Mouse (Mus musculus): ENCODE results near the gene Gpd2. TPM values are rescaled to one million over a fixed set of nuclear protein-coding genes. Genes with fewer than 3 reads are reported as not detected.

Gene Gpd2
- total RNA-seq, 1 experiment from 2014 or later: 38.4 TPM

DNA sequence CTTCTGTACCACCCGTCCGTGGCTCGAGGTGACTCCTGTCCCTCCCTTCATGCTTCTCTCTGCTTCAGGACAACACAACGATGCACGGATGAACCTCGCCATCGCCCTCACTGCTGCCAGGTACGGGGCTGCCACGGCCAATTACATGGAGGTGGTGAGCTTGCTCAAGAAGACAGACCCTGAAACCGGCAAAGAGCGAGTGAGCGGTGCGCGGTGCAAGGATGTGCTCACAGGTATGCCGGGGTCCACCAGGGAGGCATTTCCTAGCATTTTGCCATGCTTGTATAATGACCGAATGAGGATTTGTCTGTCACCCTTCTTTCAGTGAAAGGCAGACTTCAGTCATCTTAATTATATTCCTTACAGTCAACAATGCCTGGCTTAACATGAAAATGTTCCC is 101.3 kb downstream of the Gpd2 start:
- no peak for ATAC-seq (replicated peaks in 1 of 2; ENCODE audit: insufficient read depth in 1 of 2, low FRiP score in 2 of 2, low TSS enrichment in 1 of 2, low read depth in 1 of 2, poor library complexity in 2 of 2, severe bottlenecking in 2 of 2)

DNA sequence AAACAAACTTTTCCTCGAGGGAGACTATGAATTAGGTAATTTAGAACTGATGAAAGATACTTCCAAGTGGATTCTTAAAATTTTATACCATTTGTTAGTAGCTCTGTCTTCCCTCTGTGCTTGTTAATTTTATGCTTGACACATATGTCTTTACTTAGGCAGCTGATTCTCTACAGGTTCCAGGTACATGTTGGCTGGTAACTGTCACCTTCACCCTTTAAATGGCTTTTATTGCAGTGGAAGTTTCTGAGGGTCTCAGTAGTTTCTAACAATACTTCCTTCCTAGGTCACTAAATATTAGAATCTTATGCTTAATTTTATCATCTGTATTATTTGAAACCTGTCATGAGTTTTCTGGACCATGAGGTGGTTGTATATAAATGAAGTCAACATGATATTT is 105.5 kb downstream of the Gpd2 start:
- ATAC-seq (replicated peaks in 1 of 2; ENCODE audit: insufficient read depth in 1 of 2, low FRiP score in 2 of 2, low TSS enrichment in 1 of 2, low read depth in 1 of 2, poor library complexity in 2 of 2, severe bottlenecking in 2 of 2): no peak

DNA sequence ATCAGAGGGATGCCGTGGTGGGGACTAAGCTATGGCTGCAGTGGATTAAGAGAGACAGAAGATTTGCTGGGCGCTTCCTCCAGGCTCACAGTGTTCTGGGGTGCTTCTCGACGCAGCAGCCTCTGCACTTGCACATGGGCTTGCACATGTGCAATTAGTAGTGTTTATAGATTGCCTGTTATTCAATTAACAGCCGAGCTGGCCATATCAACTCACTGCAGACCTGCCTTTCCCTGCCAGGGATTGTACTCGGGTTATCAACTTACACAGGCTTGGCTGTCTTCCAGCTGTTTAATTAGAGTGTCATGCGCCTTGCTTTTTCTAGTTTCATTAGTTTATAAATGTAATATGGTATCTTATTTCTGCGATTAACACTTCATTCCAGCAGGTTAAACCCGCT is 113.2 kb downstream of the Gpd2 start:
- peak; percentile 42 to 59; a peak in 3 of 4 replicates for ATAC-seq (replicated peaks in 1 of 2; ENCODE audit: insufficient read depth in 1 of 2, low FRiP score in 2 of 2, low TSS enrichment in 1 of 2, low read depth in 1 of 2, poor library complexity in 2 of 2, severe bottlenecking in 2 of 2)

DNA sequence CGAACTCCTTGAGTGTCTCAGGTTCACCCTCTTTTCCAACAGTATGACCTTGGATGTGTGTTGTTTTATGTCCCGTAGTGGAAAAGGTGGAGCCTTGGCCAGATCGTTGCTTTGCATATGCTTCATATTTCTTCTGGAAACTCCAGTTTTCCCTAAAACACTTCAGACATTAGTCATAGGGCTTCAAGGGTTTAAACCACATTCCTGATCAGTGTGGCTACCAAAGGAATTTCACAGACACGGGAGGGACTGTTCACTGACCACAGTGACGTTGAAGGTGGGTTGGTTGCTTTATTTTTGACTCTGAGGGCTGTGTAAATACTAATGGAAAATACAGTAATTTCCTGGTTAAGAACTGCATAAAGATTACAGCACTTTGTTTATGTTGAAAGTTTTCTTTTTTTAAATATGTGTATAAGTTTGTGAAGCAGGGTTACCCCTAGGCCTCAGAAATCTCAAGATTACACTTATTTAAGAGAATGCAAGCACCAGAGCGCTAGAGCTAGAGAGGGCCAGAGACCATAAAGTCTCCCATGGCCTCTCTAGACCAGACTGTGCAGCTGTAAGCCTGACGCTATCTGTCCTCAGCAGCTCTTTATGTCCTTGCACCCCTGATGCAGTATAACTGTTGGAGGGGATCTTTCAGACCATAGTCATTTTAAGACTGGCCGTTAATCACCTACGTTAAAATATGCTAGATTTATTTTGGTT is 116.4 kb downstream of the Gpd2 start:
- no peak for ATAC-seq (replicated peaks in 1 of 2; ENCODE audit: insufficient read depth in 1 of 2, low FRiP score in 2 of 2, low TSS enrichment in 1 of 2, low read depth in 1 of 2, poor library complexity in 2 of 2, severe bottlenecking in 2 of 2)

DNA sequence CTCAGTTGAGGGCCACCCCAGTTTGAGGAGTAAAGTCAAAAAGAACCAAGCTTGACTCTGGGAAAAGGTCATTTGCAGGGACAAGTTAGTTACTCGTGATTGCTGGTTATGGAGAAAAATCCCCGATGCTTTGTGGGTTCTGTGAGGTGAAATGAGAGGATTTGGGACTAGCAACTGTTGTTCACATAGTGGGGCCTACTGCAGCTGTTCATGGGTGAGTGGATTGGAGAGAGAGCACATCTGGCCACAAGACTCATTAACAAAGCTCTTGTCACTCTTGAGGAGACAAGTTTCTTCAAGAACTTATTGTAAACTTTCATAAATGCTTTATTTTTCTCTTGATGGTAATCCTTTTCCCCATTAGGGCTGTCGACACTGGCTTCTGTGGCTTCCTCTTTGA is 117.4 kb downstream of the Gpd2 start:
- ATAC-seq (replicated peaks in 1 of 2; ENCODE audit: insufficient read depth in 1 of 2, low FRiP score in 2 of 2, low TSS enrichment in 1 of 2, low read depth in 1 of 2, poor library complexity in 2 of 2, severe bottlenecking in 2 of 2): no peak

DNA sequence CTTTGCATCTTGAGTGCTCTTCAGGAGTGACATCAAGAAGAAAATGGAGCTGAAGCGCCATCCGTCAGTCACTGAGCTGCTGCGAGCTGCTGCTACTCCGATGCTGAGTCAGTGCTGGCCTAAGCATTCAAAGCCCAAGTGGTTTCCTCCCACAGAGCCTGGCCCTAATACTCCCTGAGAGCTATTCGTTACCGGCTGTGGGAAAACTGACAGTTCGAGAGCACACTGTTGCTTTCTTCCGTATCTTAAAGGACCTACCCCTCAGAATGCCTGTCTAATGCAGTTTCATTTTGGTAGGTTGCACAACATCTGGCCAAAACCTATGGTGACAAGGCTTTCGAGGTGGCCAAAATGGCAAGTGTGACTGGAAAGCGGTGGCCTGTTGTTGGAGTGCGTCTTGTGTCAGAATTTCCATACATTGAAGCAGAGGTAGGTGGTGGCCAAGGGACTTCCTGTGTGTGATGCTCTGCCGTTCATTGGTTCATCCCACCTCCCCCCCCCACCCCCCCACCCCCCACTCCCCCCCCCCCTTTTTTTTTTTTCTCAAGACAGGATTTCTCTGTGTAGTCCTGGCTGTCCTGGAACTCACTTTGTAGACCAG is 118.9 kb downstream of the Gpd2 start:
- peak; percentile 90 to 98 for ATAC-seq (replicated peaks in 1 of 2; ENCODE audit: insufficient read depth in 1 of 2, low FRiP score in 2 of 2, low TSS enrichment in 1 of 2, low read depth in 1 of 2, poor library complexity in 2 of 2, severe bottlenecking in 2 of 2)

DNA sequence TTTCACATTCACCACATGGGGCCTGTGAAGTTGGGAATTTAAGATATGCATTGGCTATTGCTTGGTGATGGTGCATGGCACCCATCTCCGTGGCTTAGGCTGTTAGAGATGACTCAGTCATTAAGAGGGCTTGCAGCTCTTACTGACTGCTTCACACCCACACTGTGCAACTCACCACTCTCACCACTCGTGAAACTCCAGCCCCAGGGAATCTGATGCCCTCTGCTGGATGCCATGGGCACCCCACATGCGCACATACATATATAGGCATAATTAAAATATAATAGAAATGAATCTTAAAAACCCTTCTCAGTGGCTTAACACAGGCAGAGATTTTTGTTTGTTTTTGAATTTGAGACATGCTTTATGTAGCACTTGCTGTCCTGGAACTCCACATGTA is 125.1 kb downstream of the Gpd2 start:
- ATAC-seq (replicated peaks in 1 of 2; ENCODE audit: insufficient read depth in 1 of 2, low FRiP score in 2 of 2, low TSS enrichment in 1 of 2, low read depth in 1 of 2, poor library complexity in 2 of 2, severe bottlenecking in 2 of 2): peak; percentile 4 to 51; a peak in 2 of 4 replicates

DNA sequence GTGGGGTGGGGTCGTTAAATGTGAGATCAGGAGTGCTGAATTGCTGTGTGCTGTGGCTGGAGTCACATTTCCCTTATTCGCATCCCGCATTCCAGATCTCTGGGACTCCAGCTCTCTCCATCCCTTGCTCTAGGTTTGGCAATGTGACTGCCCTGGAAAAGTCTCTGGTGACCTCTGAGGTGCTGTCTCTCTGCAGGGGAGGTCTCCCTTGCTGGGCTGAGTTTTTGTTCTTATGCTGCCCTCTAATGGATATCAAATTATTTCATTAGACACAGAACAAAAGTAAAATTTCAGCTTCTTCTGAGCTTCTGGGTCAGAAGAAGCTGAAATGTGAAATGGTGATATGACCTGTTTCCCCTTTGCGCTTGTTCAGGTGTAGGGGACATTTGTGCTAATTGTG is 137.2 kb downstream of the Gpd2 start:
- ATAC-seq (replicated peaks in 1 of 2; ENCODE audit: insufficient read depth in 1 of 2, low FRiP score in 2 of 2, low TSS enrichment in 1 of 2, low read depth in 1 of 2, poor library complexity in 2 of 2, severe bottlenecking in 2 of 2): peak; percentile 21 to 46; a peak in 2 of 4 replicates

DNA sequence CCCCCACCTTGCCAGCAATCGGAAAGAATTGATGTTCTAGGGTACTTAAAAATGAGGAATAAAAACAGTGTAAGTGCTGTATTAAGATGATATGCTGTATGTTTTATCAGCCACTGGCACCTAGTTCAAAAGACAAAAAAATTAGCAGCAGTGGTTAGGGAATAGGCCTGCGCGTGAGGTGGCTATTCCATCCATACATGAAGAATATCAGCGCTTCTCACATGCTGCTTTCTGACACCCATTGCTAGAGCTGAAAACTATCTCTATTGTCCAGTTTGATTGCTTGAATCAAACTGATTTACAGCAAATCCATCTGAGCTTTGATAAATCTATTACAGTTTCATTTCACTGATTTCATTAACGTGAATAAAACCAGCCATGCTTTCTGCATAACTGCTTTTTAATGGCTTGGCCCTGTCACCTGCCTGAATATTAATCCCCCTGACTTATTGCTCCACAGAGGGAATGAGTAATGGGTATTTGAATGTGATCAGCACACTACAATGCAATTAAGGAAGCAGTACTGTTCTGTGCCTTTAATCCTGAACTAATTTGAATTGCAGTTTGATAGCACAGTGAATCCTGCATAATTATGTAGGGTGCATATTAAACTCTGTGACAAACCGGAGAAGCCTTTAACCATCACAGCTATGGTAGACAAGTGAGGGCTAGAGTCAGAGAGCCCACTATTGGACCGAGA is 137.9 kb downstream of the Gpd2 start:
- ATAC-seq (replicated peaks in 1 of 2; ENCODE audit: insufficient read depth in 1 of 2, low FRiP score in 2 of 2, low TSS enrichment in 1 of 2, low read depth in 1 of 2, poor library complexity in 2 of 2, severe bottlenecking in 2 of 2): no peak

DNA sequence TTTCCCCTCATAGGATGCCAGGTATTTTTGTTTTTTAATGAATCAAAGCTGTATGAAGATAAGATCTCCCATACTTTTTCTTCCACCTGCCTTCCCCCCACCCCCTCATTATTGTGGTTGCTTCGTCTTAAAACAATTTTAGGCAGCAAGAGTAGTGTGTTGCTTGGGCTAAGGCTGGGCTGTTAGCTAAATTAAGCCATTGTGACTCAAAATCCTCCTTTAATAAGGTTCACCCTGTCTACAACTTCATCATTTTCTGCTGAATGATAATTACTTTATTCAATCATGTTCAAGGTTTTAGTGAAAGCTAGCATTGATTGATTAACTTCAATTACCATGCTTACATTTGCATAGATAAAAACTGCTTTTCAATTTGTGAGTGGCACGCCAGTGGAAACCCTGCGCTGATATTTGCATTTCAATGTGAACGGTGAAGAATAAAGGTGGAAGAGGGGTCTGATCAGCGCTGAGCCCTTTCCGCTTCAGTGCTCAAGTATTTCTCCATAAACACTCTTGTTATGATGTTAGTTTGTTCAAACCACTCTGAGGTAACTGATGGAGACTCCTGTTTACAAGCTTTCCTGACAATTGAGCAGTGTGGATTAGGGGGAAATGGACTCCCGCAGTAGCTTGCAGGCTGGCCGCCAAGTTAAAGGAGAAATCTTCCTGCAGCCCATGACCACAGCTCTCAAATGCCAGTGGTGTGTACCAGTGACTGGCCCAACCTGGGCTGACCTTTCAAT is 140.9 kb downstream of the Gpd2 start:
- ATAC-seq (replicated peaks in 1 of 2; ENCODE audit: insufficient read depth in 1 of 2, low FRiP score in 2 of 2, low TSS enrichment in 1 of 2, low read depth in 1 of 2, poor library complexity in 2 of 2, severe bottlenecking in 2 of 2): no peak

DNA sequence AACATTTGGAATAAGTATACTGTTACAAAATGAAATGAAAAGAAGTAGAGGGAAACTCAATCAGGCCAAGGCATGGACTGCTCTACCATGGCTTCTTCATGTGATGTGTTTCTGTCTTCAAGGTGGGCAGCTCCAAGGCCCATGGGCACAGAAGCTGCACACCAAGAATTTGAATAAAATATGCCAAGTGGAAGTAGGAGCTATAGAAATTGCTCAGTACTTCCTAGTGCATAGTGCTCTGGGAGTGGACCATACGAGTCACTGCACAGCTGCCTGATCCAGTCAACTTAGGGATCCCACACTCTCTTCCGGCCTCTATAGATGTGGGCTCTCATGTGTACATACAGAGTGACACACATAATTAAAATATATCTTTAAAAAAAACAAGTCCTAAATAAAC is 147.2 kb downstream of the Gpd2 start:
- ATAC-seq (replicated peaks in 1 of 2; ENCODE audit: insufficient read depth in 1 of 2, low FRiP score in 2 of 2, low TSS enrichment in 1 of 2, low read depth in 1 of 2, poor library complexity in 2 of 2, severe bottlenecking in 2 of 2): no peak

DNA sequence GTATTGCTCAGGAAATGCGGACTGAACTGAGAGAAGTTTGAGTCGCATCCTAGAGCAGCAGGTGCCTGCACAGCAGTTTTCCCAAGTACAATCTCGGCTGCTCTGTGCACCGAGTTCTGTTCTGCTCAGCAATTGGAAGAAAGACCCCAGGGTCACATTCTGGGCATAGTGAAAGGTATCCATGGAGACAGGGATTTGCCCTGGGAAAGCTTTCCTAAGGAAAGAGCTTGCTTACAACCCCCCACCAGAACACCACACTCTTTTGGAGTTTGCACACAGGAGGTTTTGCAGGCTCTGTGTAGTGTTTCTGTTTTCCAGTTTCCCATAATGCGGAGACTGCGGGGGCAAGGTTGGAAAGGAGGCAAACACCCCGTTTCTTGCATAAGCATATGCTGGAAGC is 150.4 kb downstream of the Gpd2 start:
- ATAC-seq (replicated peaks in 1 of 2; ENCODE audit: insufficient read depth in 1 of 2, low FRiP score in 2 of 2, low TSS enrichment in 1 of 2, low read depth in 1 of 2, poor library complexity in 2 of 2, severe bottlenecking in 2 of 2): no peak

DNA sequence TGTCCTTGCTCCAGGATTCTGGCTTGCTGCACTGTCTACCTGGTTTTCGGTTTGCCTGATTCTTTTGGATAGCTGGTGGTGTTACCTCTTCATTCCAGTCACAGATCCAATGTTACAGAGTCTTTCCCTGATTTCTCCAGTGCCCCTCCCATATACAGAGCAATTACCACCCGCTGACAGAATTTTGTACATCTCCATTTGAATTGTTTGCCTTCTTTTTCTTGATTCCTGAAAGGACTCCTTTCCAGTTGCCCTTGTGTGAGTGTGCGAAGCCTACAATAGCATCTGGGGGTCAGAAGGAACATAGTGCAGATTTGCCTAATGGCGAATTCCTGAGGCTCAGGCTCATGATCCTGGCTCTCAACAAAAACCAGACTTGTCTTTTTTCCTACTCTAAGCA is 157.6 kb downstream of the Gpd2 start:
- no peak for ATAC-seq (replicated peaks in 1 of 2; ENCODE audit: insufficient read depth in 1 of 2, low FRiP score in 2 of 2, low TSS enrichment in 1 of 2, low read depth in 1 of 2, poor library complexity in 2 of 2, severe bottlenecking in 2 of 2)

DNA sequence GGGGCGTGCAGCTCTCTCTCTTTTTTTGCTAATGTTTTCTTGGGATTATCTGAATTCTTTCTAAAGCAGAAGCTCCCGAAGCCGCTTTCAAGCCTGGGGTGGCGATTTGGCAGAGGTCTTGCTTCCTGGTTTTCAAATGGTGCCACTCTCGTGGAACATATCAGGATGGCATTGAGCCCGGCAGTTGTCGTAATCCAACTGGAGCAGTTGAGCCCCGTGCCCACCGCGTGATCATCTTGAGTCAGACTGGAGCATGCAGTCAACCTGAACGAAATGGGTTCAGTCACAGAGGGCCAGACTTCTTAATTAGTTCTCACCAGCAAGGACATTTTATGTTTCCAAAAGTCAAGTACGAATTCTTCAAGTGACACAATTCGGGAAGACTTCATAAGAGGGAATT is 158.6 kb downstream of the Gpd2 start:
- no peak for ATAC-seq (replicated peaks in 1 of 2; ENCODE audit: insufficient read depth in 1 of 2, low FRiP score in 2 of 2, low TSS enrichment in 1 of 2, low read depth in 1 of 2, poor library complexity in 2 of 2, severe bottlenecking in 2 of 2)

DNA sequence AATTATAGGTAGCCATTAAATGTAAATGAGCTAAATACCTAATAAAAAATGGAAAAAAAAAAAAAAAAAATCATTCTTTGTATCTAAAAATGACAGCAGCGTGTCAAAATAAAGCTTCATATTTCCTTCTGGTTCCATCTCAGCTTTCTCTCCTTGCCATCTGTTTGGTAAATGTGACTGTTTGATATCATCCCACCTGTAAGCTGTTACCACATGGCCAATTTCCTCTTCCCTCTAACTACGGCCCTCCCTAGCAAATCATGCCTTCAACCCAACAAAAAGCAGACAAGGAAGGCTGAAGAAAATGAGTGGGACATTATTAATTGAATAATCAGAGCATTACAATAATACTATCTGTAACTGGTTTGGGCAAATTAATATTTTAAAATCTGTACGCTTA is 160.3 kb downstream of the Gpd2 start:
- ATAC-seq (replicated peaks in 1 of 2; ENCODE audit: insufficient read depth in 1 of 2, low FRiP score in 2 of 2, low TSS enrichment in 1 of 2, low read depth in 1 of 2, poor library complexity in 2 of 2, severe bottlenecking in 2 of 2): no peak

DNA sequence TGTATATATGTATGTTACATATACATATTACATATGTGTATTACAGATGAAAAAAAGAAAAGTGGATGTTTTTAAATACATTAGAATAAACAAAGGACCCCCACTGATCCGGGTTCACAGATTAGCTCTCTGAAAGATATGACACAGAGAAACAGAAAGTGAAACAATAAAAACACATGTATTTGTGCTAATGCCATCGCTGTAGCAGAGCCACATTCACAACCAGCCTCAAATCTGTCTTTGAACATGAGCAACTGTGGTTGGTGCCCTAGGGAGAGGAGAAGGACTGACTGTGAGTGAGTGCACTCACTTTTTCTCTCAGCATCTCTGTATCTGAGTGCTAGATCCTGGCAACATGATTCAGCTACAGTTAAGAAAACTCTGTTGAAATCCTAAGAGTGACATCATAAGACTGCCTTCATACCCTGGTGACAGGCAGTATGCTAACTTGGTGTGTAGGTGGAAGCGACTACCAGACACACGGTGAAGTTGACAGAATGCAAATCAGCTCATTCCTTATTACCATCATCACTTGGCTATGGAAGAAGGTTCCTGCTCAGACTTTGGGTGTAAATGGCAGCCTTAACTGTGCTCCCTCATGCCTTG is 170.1 kb downstream of the Gpd2 start:
- ATAC-seq (replicated peaks in 1 of 2; ENCODE audit: insufficient read depth in 1 of 2, low FRiP score in 2 of 2, low TSS enrichment in 1 of 2, low read depth in 1 of 2, poor library complexity in 2 of 2, severe bottlenecking in 2 of 2): peak; percentile 62 to 67

DNA sequence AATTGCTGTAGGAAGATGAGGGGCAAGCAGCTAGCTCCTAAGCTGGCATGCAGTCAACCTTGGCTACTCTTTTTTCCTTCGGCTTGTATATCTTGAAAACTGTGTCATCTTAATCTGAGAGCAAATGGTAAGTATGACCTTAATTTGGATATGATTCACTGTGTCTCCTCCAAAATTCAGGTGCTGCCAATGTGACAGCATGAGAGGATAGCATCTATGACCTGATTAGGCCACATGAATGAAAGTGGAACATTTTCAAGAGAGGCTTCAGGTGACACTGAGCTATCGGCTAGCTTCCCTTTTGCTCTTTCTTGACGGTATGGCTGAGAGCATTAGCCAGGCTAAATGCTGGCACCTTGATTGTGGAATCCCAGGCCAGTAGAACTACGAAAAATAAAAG is 171.0 kb downstream of the Gpd2 start:
- ATAC-seq (replicated peaks in 1 of 2; ENCODE audit: insufficient read depth in 1 of 2, low FRiP score in 2 of 2, low TSS enrichment in 1 of 2, low read depth in 1 of 2, poor library complexity in 2 of 2, severe bottlenecking in 2 of 2): no peak

DNA sequence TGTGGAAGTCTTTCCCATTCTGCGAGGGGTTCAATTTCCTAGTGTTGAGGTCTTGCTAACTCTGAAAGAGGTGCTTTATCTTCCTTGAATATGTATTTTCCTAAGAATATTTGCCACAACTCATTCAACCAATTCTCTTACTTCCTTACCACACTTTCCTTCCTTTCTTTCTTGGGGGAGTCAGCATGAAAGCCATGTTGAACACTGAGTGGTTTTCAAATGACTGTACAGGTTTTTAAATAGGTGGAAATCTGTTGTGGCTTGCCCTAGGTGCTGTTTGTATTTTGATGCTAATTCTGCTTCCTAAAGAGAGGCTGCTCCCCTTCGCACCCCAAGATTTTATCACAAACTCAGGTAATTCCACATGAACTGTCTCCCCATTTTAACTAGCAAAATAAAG is 174.1 kb downstream of the Gpd2 start:
- ATAC-seq (replicated peaks in 1 of 2; ENCODE audit: insufficient read depth in 1 of 2, low FRiP score in 2 of 2, low TSS enrichment in 1 of 2, low read depth in 1 of 2, poor library complexity in 2 of 2, severe bottlenecking in 2 of 2): no peak

All from hematopoietic stem cell, adult 5-6 weeks (primary cell).